Mouse (Mus musculus): ENCODE results near the gene Lhfp.

- TF ChIP-seq CTCF (IDR thresholded peaks at IDR 0.05; ENCODE audit: control insufficient read depth, insufficient read depth, insufficient read length) (no peak), MAX (IDR thresholded peaks at IDR 0.05) (no peak), USF1 (IDR thresholded peaks at IDR 0.05; ENCODE audit: low read depth) (no peak), CEBPB (IDR thresholded peaks at IDR 0.05; ENCODE audit: low read depth) (no peak)
Observed at GRCm38 (mm10) chr3:53032432-53032831, 8.9 kb upstream of the Lhfp start.

All from C2C12 (cell line).